Mouse (Mus musculus) splenic B cell, adult 2 months (primary cell): ENCODE data around the gene G0s2.
A peak's percentile ranks its signal among the peaks of the same experiment; 100 is the strongest.

Experiments
- DNase-seq: peaks from one replicate; pipeline ENCODE4 v3.0.0-alpha.2; 2011; ENCODE audit warnings: low read depth, low spot score
- H3K27me3 ChIP-seq: 2 replicates; pipeline ENCODE4 v1.6.1; 2012; ENCODE audit warnings: mild to moderate bottlenecking, low read length, moderate library complexity, mixed read lengths; ENCODE audit not compliant: control insufficient read depth, poor library complexity, insufficient read depth, severe bottlenecking
- H3K36me3 ChIP-seq: 2 replicates; pipeline ENCODE4 v1.6.1; 2012; ENCODE audit warnings: mild to moderate bottlenecking, low read length, moderate library complexity, mixed read lengths; ENCODE audit not compliant: control insufficient read depth, poor library complexity, insufficient read depth, severe bottlenecking

Gene G0s2

DNA sequence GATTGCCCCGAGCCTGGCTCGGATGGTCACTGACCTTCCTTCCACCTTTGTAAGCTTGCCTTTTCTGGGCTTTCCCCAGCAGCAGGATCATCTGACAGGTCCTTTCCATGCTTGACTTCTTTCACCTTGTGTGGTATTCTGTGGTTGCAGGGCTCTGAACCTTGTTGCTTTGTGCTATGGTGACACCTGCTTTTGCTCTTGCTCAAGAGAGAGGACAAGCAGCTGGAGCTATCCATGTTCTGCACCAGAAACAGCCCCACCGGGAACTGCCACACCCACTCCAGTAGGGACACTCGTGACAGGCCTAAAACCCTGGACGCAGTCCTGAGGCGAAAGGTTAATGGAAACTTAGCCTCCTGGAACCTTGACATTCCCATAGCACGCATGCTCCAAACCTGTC is 21.6 kb downstream of the G0s2 start:
- peak; percentile 27 for DNase-seq
- H3K27me3 ChIP-seq, result no peaks in the 10 kb centered on the region
- no peaks in the 10 kb centered on the region for H3K36me3 ChIP-seq

- no peak for DNase-seq
- Histone ChIP-seq H3K36me3 (no peaks in the 10 kb centered on the region), H3K27me3 (no peaks in the 10 kb centered on the region)
These were observed 23.0 kb downstream of the G0s2 start for GRCm38 (mm10) chr1:193250026-193250425.

- Histone ChIP-seq H3K36me3 (no peaks in the 10 kb centered on the region), H3K27me3 (no peaks in the 10 kb centered on the region)
- DNase-seq, result no peak
These were observed 28.8 kb downstream of the G0s2 start for GRCm38 (mm10) chr1:193244235-193244634.

DNA sequence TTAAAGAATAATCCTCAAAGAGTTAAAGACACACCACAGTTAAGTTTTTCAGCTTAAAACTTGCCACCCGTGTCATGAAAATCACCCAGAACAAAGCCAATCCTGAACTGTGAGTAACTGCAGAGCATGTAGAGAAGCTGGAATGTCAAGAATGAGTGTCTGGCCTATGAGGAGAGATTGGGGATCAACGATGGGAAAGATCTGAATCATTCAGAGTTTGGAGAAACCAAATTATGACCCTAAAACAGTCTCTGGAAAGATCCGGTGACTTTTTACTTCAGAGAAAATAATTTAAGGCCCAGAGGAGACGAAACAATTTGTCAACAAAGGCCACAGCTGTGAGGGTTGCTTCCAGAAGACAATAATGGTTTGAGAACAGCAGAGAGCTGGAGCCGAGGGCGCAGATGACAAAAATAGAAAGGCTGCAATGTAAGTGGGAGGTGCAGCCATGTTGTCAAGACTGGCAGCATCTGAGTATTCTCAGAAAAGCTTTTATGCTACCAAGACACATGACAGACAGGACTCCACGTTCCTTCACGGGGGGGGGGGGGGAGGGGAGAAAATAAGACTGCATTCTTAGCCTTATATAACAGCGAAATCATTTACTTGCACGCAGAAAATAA is 29.3 kb downstream of the G0s2 start:
- DNase-seq, result no peak
- Histone ChIP-seq H3K36me3 (no peaks in the 10 kb centered on the region), H3K27me3 (no peaks in the 10 kb centered on the region)

DNA sequence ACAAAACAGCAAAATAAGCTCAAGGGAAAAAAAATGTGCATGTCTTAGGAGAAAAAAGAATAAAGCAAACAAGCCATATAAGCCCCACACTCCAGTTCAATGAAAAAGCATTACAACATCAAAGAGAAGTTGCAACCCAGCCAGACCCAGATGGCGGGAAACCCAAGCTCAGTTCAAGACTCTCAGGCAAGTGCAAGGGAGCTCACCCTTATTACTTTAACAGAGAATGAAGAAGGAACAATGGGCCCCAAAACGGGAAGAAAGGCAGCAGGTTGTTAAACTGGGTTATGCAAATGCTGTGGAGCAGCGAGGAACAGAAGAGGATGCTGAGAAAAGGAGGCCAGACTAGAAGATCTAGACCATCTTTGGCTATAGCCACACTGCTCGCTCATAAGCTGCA is 30.2 kb downstream of the G0s2 start:
- no peaks in the 10 kb centered on the region for H3K27me3 ChIP-seq
- no peaks in the 10 kb centered on the region for H3K36me3 ChIP-seq
- peak; percentile 68 for DNase-seq

GRCm38 (mm10) chr1:193242238-193242637 is 30.8 kb downstream of the G0s2 start:
- Histone ChIP-seq H3K36me3 (no peaks in the 10 kb centered on the region), H3K27me3 (no peaks in the 10 kb centered on the region)
- no peak for DNase-seq

GRCm38 (mm10) chr1:193241436-193241835 is 31.6 kb downstream of the G0s2 start:
- no peak for DNase-seq
- no peaks in the 10 kb centered on the region for H3K27me3 ChIP-seq
- H3K36me3 ChIP-seq, result no peaks in the 10 kb centered on the region

DNA sequence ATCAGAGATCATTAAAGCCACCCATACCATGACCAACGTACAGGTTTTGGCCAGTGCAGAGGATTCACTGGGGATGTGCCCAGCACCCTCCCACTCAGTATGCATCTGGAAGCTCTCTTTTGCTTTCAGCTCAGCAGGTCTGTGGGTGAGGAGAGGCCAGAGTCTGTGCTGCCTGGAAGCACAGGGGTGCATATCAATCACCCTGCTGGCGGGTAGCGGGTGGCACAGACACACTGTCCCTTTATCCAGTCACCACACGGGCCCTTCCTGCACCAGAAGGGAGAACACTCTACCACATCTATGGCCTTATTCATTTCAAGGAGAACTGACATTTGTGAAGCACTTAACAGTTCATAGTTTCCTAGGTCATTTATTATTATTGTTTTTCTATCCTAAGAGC is 34.6 kb downstream of the G0s2 start:
- H3K36me3 ChIP-seq, result no peaks in the 10 kb centered on the region
- no peaks in the 10 kb centered on the region for H3K27me3 ChIP-seq
- no peak for DNase-seq

GRCm38 (mm10) chr1:193234930-193235329 is 38.1 kb downstream of the G0s2 start:
- DNase-seq, result no peak
- Histone ChIP-seq H3K27me3 (no peaks in the 10 kb centered on the region), H3K36me3 (no peaks in the 10 kb centered on the region)

GRCm38 (mm10) chr1:193234130-193234645 is 38.8 kb downstream of the G0s2 start:
- H3K36me3 ChIP-seq, result no peaks in the 10 kb centered on the region
- peak; percentile 51 for DNase-seq
- H3K27me3 ChIP-seq, result no peaks in the 10 kb centered on the region

GRCm38 (mm10) chr1:193232732-193233131 is 40.3 kb downstream of the G0s2 start:
- Histone ChIP-seq H3K27me3 (no peaks in the 10 kb centered on the region), H3K36me3 (0 out of 2 replicates have a peak, but pooled peaks cover 2% of the 10 kb centered on the region)
- DNase-seq, result no peak

DNA sequence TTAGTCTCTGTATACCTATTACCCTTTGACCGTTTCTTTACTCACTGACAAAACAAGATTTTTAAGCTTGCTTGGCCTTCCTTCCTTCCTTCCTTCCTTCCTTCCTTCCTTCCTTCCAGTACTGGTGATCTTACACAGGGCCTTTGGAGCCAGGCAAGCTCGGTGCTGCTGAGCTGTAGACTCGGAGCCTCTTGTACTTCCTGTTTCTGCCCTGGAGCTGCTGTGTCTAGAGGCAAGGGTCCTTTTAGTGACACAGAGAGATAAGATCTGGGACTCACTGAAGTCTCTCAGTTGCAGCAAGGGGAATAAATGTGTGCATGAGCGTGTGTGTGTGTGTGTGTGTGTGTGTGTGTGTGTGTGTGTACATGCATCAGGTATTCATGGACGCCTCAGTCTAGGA is 42.1 kb downstream of the G0s2 start:
- peak; percentile 53 for DNase-seq

GRCm38 (mm10) chr1:193230531-193230930 is 42.5 kb downstream of the G0s2 start:
- no peak for DNase-seq
- Histone ChIP-seq H3K27me3 (no peaks in the 10 kb centered on the region), H3K36me3 (0 out of 2 replicates have a peak, but pooled peaks cover 2% of the 10 kb centered on the region)

More for the DNA sequence above, 42.1 kb downstream of the G0s2 start:
- 0 out of 2 replicates have a peak, but pooled peaks cover 2% of the 10 kb centered on the region for H3K36me3 ChIP-seq
- H3K27me3 ChIP-seq, result no peaks in the 10 kb centered on the region

GRCm38 (mm10) chr1:193229570-193229969 is 43.4 kb downstream of the G0s2 start:
- DNase-seq, result no peak
- 0 out of 2 replicates have a peak, but pooled peaks cover 2% of the 10 kb centered on the region for H3K36me3 ChIP-seq
- H3K27me3 ChIP-seq, result no peaks in the 10 kb centered on the region

GRCm38 (mm10) chr1:193227537-193227936 is 45.5 kb downstream of the G0s2 start:
- peaks cover 3% of the 10 kb centered on the region; the same call in 1 of the 2 replicates for H3K36me3 ChIP-seq
- no peak for DNase-seq
- H3K27me3 ChIP-seq, result no peaks in the 10 kb centered on the region
